Mouse (Mus musculus): Measurements from ENCODE around the gene Mrpl19.

GRCm38 (mm10) chr6:81960284-81960683, 5.5 kb downstream of the Mrpl19 start:
- TF ChIP-seq CTCF (IDR thresholded peaks at IDR 0.05) (peak; percentile 21; the same call in 1 of the 2 replicates), EP300 (IDR thresholded peaks at IDR 0.05) (no peak)

Data from lung, postnatal 0 days (tissue).